Mouse (Mus musculus) cerebellum, adult (tissue): Measurements from ENCODE around the gene Dok7.

ENCODE experiments used
- ATAC-seq: cut with Nextera tagmentation; 2 replicates; pipeline ENCODE4 v1.9.2; 2017; ENCODE audit warnings: mild to moderate bottlenecking, moderate library complexity, mixed read lengths; ENCODE audit not compliant: insufficient number of reproducible peaks, low FRiP score, low TSS enrichment

The Dok7 gene

DNA sequence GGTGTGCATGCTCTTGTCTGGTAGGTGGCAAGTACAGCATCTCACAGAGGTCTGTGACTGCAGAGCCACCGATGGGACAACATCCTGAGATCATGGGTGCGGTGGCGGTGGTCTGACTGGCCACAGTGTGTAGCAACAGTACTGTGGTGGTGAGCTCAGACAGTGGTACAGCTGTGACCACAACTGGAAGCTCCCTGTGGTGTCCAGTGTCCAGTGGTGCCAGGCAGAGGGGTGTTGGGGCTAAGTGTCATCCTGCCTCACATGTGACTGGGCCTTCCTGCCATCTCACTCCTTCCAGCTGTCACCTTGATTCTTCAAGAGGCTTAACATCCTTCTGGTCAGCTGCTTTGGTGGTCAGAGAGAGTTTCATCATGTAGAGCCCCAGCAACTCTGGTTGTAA, 1.9 kb upstream of the Dok7 start:
- no peak for ATAC-seq

DNA sequence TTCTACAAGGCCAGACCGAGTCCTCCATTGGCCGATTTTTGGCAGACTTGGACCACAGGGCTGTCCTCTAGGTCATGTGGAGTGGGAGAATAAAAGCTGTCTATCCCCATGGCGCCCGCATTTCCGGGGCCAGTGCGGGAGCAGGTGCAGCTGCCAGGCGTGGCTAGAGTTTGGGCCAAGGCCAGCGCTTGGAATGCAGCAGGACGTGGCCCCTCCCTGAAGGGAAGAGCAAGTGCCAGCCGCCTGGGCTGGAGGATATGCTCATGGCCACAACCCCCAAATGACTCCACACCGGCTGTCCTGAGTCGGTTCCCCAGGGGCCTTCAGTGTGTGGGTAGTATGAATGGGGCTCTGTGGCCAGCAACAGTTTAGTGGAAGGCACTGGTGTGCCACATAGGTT, 1.5 kb upstream of the Dok7 start:
- no peak for ATAC-seq

GRCm38 (mm10) chr5:35057582-35057981, 1.0 kb downstream of the Dok7 start:
- no peak for ATAC-seq

- ATAC-seq, result no peak
Measured at GRCm38 (mm10) chr5:35058216-35058615, 1.6 kb downstream of the Dok7 start.

GRCm38 (mm10) chr5:35060098-35060497, 3.5 kb downstream of the Dok7 start:
- ATAC-seq, result no peak

DNA sequence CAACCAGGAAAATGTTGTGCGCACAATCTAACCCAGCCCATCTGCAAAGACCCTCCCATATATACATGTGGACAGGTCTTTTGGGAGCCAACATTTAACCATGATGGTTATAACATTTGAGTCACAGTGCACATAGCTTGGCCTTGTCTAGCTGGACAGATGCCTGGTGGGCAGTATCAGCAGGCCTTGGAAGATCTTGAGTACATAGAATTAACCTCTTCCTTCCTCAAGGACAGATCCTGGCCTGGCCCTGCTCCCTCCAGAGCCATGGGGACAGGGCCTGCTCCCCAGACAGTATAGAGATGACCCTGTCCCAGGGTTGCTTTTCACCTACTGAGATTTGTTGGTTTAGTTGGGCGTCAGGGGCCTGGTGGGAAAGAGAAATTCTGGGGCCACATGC, 13.3 kb downstream of the Dok7 start:
- no peak for ATAC-seq

- no peak for ATAC-seq
Measured at GRCm38 (mm10) chr5:35070314-35070713, 13.7 kb downstream of the Dok7 start.

GRCm38 (mm10) chr5:35070953-35071352, 14.4 kb downstream of the Dok7 start:
- no peak for ATAC-seq

DNA sequence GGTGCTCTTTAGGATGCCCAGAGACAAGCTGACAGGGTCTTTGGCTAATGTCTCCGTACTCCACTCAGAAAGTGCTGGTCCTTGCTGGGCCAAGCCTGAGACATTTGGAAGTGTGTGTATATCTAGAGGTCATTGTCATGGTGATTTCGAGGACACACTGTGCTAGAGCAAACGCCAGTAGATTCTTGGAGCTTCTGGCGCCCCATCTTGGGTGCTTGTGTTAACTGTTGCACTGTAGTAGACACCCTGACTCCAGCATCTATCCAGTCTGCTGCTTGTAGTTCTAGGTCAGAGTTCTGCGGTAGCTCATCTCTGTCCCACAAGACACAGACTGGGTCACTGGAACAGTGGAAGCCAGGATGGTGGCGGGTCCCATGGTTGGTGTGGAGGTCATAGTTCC, 15.3 kb downstream of the Dok7 start:
- ATAC-seq, result no peak

- ATAC-seq, result no peak
Measured at GRCm38 (mm10) chr5:35073235-35073634, 16.7 kb downstream of the Dok7 start.

- peak; percentile 57; the same call in 1 of the 2 replicates for ATAC-seq
Measured at GRCm38 (mm10) chr5:35073992-35074391, 17.4 kb downstream of the Dok7 start.

GRCm38 (mm10) chr5:35076369-35076768, 19.8 kb downstream of the Dok7 start:
- ATAC-seq, result no peak

DNA sequence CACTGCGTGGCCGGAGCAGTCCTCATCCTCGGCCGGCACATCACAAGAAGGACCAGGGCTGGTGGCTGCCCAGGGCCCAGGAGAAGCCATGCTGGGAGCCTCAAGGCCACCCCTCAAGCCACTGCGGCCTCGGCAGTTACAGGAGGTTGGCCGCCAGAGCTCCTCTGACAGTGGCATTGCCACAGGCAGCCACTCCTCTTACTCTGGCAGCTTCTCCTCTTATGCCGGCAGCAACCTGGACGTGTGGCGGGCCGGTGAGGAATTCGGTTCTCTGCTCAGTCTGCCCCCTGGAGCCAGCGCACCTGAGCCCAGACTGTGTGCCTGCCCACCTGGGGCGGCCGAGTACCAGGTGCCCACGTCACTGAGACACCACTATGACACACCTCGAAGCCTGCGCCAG, 22.5 kb downstream of the Dok7 start:
- no peak for ATAC-seq

DNA sequence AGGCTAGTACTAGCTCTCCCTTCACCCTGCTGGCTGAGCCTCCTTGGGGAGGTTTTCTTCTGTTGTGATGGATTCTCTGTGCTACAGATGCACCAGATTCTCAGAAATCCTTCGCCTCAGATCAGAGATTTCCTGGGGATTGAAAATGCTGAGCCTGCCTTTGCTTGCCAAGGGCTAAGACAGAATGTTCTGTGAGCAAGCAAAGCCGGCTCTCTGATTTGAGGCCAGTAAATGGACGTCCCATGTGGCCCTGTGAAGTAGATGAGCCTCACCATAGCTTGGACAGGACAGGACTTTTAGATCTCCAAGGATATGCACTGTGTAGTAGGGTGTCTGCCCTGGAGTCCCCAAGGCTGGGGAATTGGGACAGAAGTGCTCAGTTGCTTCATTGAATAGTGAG, 28.3 kb downstream of the Dok7 start:
- ATAC-seq, result no peak

DNA sequence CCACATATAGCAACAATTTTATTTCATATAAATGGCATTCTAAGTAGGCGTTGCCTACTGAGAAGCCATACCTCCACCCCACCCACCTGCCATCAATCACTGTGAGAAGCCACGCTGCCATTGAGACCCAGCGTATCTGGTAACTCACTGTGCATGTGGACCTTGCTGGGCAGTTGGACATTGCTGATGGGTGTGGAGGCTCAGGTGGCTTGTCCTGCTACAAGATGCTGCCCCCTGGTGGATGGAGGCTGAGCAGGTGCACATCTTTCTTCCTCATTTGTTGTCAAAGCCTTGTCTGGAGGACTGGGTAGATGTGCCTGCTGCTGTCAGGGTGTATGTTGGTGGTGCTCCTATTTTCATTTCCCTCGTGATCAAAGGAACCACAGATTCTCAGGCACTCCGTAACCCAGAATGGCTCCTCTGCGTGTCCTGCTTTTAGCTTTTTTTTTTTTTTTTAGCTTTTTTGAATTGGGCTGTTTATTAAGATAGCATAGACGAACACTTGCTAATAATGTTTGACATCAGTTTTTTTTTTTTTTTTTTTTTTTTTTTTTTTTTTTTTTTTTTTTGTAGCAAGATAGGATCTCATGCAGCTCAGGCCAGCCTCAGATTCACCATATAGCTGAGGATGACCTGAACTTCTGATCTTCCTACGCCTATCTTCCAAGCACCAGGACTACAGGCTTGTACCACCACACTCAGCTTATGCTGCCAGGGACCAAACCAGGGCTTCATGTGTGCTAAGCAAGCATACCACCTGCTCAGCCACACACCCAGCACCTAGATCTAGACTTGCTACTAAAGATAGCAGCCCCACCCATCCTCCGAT, 32.4 kb downstream of the Dok7 start:
- no peak for ATAC-seq

DNA sequence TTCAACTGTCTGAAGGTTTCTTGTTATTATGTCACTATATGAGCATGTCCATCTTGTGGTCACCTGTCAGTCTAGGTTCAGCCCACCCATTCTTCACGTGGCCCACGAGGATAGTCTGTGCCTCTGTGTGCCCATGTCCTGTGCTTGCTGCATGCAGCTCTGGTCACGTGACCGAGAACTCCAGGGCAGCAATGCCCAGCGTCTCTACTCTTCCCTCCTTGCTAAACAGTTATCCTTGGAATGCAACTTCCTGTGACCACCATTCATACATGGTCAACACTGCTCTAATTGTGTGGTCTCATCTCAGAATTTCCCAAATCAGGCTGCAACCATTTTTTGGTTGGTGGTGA, 33.0 kb downstream of the Dok7 start:
- no peak for ATAC-seq

DNA sequence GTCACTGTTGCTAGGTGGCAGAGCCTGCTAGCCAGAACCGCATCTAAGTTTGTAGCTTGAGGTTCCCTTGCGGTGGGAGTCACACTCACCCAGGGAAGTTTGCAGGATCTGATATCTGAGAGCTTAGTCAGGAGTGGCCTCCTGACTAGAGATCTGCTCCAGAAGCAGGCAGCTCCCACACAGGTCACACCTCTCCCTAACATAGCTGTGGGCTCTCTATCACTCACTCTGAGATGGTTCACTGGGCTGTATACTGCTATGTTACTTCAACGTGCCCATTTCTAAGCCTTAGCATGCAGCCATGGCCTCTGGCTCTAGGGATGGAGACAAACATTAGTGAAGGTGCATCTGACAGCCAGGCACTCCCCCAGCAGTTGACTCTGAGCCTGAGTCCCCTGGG, 35.1 kb downstream of the Dok7 start:
- no peak for ATAC-seq

GRCm38 (mm10) chr5:35103086-35103485, 46.5 kb downstream of the Dok7 start:
- no peak for ATAC-seq

GRCm38 (mm10) chr5:35103528-35103927, 47.0 kb downstream of the Dok7 start:
- ATAC-seq, result no peak

GRCm38 (mm10) chr5:35104183-35104959, 47.8 kb downstream of the Dok7 start:
- no peak for ATAC-seq

DNA sequence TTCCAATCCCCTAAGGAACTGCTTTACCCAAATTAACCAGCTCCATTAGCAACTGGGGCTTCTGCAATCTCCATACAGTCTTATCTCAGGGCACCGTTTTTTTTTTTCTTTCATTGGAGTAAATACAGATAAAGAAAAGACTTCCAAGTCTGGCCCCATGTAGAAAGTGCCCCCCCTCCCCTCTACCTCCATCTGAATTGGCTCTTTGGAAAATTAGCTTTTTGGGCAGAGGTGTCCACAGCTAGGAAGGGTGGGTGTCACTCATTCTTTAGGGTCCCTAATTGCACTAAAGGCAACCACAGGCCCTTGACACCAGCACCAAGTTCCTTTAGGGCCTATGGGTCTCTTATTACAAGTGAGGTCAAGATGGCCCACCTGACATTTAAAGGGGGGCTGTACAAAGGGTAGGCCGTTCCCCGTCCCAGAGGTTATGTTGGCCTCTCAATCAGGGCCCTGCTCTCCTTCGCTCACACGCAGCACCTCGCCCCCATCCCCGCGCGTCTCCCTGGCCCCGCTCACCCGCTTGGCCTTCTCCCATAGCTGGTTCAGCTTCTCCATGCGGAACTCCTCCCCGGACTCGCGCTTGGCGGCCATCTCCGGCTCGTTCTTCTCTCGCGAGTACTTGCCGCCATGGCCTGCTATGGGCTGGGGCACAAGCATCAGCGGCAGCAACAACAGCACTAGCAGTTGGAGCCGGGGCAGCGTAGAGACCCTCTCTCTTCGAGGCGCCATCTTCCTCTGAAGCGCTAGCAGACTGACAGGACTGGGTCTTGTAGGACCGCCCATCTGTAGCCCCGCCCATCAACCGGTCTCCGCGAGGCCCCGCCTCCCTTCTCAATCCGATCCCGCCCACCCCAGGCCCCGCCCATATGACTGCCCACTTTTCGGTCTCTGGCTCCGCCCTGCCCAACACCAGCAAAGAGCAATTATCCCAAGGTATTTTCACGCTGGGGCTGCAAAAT, 48.7 kb downstream of the Dok7 start, which contains the start of gene Lrpap1:
Lrpap1 (minus strand) TSS at position 807 of the 962 bp plus-strand sequence.
- peak; percentile 82 for ATAC-seq
